Mouse (Mus musculus) small intestine, adult 2 months (tissue): Measurements from ENCODE around the gene Sfi1.
"Not testable (repeated sequence)": the region's sequence is repeated elsewhere in the genome, so short reads cannot be mapped to it uniquely, and the experiment has no call there.

Source experiments
- CTCF ChIP-seq: fragments of 200-500 bp; IDR thresholded peaks from 2 replicates; pipeline ENCODE4 v1.5.1; 2012; ENCODE audit warnings: low read depth, mild to moderate bottlenecking, control low read depth, inconsistent platforms, low read length, moderate library complexity, mixed read lengths; ENCODE audit not compliant: insufficient replicate concordance, insufficient read length; ENCODE audit errors: extremely low read depth
- POLR2A ChIP-seq: fragments of 200-500 bp; IDR thresholded peaks from 2 replicates; pipeline ENCODE4 v1.6.1; 2012; ENCODE audit warnings: low read depth, mild to moderate bottlenecking, control low read depth, inconsistent platforms, low read length, moderate library complexity

- not testable (repeated sequence) for TF ChIP-seq CTCF, POLR2A
Measured at GRCm38 (mm10) chr11:3127303-3127795, 65.9 kb downstream of the Sfi1 start.
